Mouse (Mus musculus): ENCODE measurements at regions not wholly inside any gene's neighbourhood (a gene's known extent, or its start where the extent isn't known, plus 50 kb on each side); places are given as distances from the start of the nearest gene placed in this dataset.
"Not testable (repeated sequence)": the region's sequence is repeated elsewhere in the genome, so short reads cannot be mapped to it uniquely, and the experiment has no call there.

- peak; percentile 22 for DNase-seq (ENCODE audit: low spot score)
These were observed 1878.9 kb upstream of the Flrt2 start for GRCm38 (mm10) chr12:93812963-93813733.

- DNase-seq (ENCODE audit: low spot score) = no peak
These were observed 1841.0 kb upstream of the Flrt2 start for GRCm38 (mm10) chr12:93850944-93851520.

GRCm38 (mm10) chr12:93851660-93852059 lies 1840.4 kb upstream of the Flrt2 start:
- no peak for DNase-seq (ENCODE audit: low spot score)

- DNase-seq (ENCODE audit: low spot score) = no peak
These were observed 1806.1 kb upstream of the Flrt2 start for GRCm38 (mm10) chr12:93885946-93886345.

GRCm38 (mm10) chr12:93890109-93890508 lies 1801.9 kb upstream of the Flrt2 start:
- DNase-seq (ENCODE audit: low spot score) = no peak

GRCm38 (mm10) chr12:93928541-93929238 lies 1763.3 kb upstream of the Flrt2 start:
- DNase-seq (ENCODE audit: low spot score) = not testable (repeated sequence)

GRCm38 (mm10) chr12:93929239-93929563 lies 1762.8 kb upstream of the Flrt2 start:
- not testable (repeated sequence) for DNase-seq (ENCODE audit: low spot score)

GRCm38 (mm10) chr12:93930242-93930641 lies 1761.8 kb upstream of the Flrt2 start:
- DNase-seq (ENCODE audit: low spot score) = not testable (repeated sequence)

- DNase-seq (ENCODE audit: low spot score) = no peak
These were observed 1731.2 kb upstream of the Flrt2 start for GRCm38 (mm10) chr12:93960869-93961268.

GRCm38 (mm10) chr12:93981307-93981706 lies 1710.7 kb upstream of the Flrt2 start:
- DNase-seq (ENCODE audit: low spot score) = no peak

GRCm38 (mm10) chr12:93991531-93991930 lies 1700.5 kb upstream of the Flrt2 start:
- DNase-seq (ENCODE audit: low spot score) = no peak

- DNase-seq (ENCODE audit: low spot score) = no peak
These were observed 1698.2 kb upstream of the Flrt2 start for GRCm38 (mm10) chr12:93993875-93994274.

GRCm38 (mm10) chr12:94015946-94016345 lies 1676.1 kb upstream of the Flrt2 start:
- no peak for DNase-seq (ENCODE audit: low spot score)

GRCm38 (mm10) chr12:94031364-94031763 lies 1660.7 kb upstream of the Flrt2 start:
- DNase-seq (ENCODE audit: low spot score) = no peak

- DNase-seq (ENCODE audit: low spot score) = no peak
These were observed 1644.1 kb upstream of the Flrt2 start for GRCm38 (mm10) chr12:94047972-94048371.

GRCm38 (mm10) chr12:94057767-94058166 lies 1634.3 kb upstream of the Flrt2 start:
- DNase-seq (ENCODE audit: low spot score) = no peak

GRCm38 (mm10) chr12:94059641-94060040 lies 1632.4 kb upstream of the Flrt2 start:
- no peak for DNase-seq (ENCODE audit: low spot score)

- DNase-seq (ENCODE audit: low spot score) = no peak
These were observed 1631.7 kb upstream of the Flrt2 start for GRCm38 (mm10) chr12:94060336-94060735.

- no peak for DNase-seq (ENCODE audit: low spot score)
These were observed 1625.4 kb upstream of the Flrt2 start for GRCm38 (mm10) chr12:94066444-94067152.

- DNase-seq (ENCODE audit: low spot score) = no peak
These were observed 1621.0 kb upstream of the Flrt2 start for GRCm38 (mm10) chr12:94070940-94071505.

GRCm38 (mm10) chr12:94105582-94106162 lies 1586.4 kb upstream of the Flrt2 start:
- DNase-seq (ENCODE audit: low spot score) = no peak

GRCm38 (mm10) chr12:94150143-94150542 lies 1541.9 kb upstream of the Flrt2 start:
- DNase-seq (ENCODE audit: low spot score) = no peak

Data from left cerebral cortex, adult 11 months (tissue).